8 mouse cellular contexts compared by ENCODE assay signal in the genomic region with DNA sequence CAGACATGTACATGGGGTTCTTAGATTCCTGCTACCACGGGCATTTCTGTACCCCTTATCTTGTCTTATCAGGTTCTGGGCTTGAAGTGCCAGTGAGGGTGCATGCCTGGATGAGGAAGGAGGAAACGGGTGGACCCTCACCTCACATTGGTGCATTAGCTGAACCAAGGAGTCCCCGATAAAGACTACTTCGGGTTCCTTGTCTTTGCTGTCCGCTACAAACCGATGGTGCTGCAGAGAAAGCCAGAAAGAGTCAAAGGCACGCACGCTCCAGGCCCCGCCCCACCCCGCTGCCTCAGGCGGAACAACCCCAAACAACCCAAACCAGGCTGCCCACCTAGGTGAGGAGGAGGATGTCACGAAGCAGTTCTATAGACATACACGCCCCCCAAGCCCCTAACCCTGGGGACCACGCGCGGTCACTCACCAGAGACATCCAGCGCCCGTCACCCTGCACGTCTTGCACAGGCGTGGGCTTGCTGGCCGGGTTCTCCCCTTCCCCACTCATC. TPM values are rescaled to one million over a fixed set of nuclear protein-coding genes. Genes with fewer than 3 reads are reported as not detected.
DNase-seq lines count a peak whose midpoint lies in the region; ATAC-seq and TF ChIP-seq lines count a peak whose summit lies in the region.

No protein-coding gene starts in this region.

- TF ChIP-seq CTCF in left cerebral cortex, adult 2 months (IDR thresholded peaks at IDR 0.05): no peak

- WGBS in forebrain, embryonic 16.5 days: 0% methylated on average over 21 of the region's 21 CpGs
- WGBS in liver, embryonic 11.5 days: 2% methylated on average over 21 of the region's 21 CpGs
- WGBS in neural tube, embryonic 13.5 days: under 1% methylated on average over 21 of the region's 21 CpGs

- DNase-seq in left cerebral cortex, adult 2 months (ENCODE audit: extremely low spot score in 1 of 2, low spot score in 2 of 2): no peak
- DNase-seq in left cerebral cortex, postnatal 10 days (ENCODE audit: extremely low spot score in 1 of 2, low spot score in 2 of 2): no peak
- DNase-seq in ZHBTc4 (ENCODE audit: low read depth, low spot score): peak; percentile 64
- DNase-seq in liver, embryonic 11.5 days (ENCODE audit: low spot score): peak; percentile 62
- DNase-seq in frontal cortex, adult 2 months (ENCODE audit: extremely low spot score in 1 of 2, low spot score in 1 of 2): no peak
- no peak for DNase-seq in layer of hippocampus, adult 9-11 months

- peak; percentile 21 for ATAC-seq in forebrain, embryonic 16.5 days
- ATAC-seq in liver, embryonic 11.5 days (replicated peaks; ENCODE audit: low FRiP score): peak; percentile 18
- ATAC-seq in neural tube, embryonic 13.5 days (ENCODE audit: low read depth): peak; percentile 4

- peak overlapping the region; percentile 74 for H3K4me2 ChIP-seq in forebrain, embryonic 16.5 days (ENCODE audit: low read length)
- peak overlapping the region; percentile 96 for H3K4me2 ChIP-seq in liver, embryonic 11.5 days
- H3K4me2 ChIP-seq in neural tube, embryonic 13.5 days: peak overlapping the region; percentile 76

- no peaks in the 10 kb centered on the region for H3K27me3 ChIP-seq in forebrain, embryonic 16.5 days (replicated peaks; ENCODE audit: control insufficient read depth, insufficient read depth, low read length)
- H3K27me3 ChIP-seq in liver, embryonic 11.5 days (replicated peaks; ENCODE audit: control insufficient read depth, insufficient read depth, low read length): no peaks in the 10 kb centered on the region
- H3K27me3 ChIP-seq in neural tube, embryonic 13.5 days: no peaks in the 10 kb centered on the region

- peaks cover 24% of the 10 kb centered on the region for H3K36me3 ChIP-seq in forebrain, embryonic 16.5 days (ENCODE audit: control insufficient read depth, insufficient read depth)
- H3K36me3 ChIP-seq in liver, embryonic 11.5 days (ENCODE audit: control insufficient read depth, insufficient read depth, low read length): peaks cover 14% of the 10 kb centered on the region
- H3K36me3 ChIP-seq in neural tube, embryonic 13.5 days: peaks cover 41% of the 10 kb centered on the region

- peak overlapping the region; percentile 81 for H3K9ac ChIP-seq in forebrain, embryonic 16.5 days (replicated peaks; ENCODE audit: low read depth, low read length)
- peak overlapping the region; percentile 86 for H3K9ac ChIP-seq in liver, embryonic 11.5 days (ENCODE audit: low read depth, low read length)
- H3K9ac ChIP-seq in neural tube, embryonic 13.5 days: peak overlapping the region; percentile 93

- intact Hi-C loops in left cerebral cortex, adult 2 months (cut with DNase I): loop anchor here (1.0 kb wide), 1 partner anchor 15 kb away; no protein-coding TSS in a partner anchor
- intact Hi-C loops in left cerebral cortex, postnatal 10 days (cut with DNase I): no loop called here

- H3K4me3 ChIP-seq in left cerebral cortex, adult 2 months: peak overlapping the region; percentile 66
- peak overlapping the region; percentile 83 for H3K4me3 ChIP-seq in forebrain, embryonic 16.5 days (replicated peaks; ENCODE audit: low read length)
- peak overlapping the region; percentile 86 for H3K4me3 ChIP-seq in liver, embryonic 11.5 days (ENCODE audit: low read depth, low read length)
- H3K4me3 ChIP-seq in neural tube, embryonic 13.5 days: peak overlapping the region; percentile 81

- no peaks in the 10 kb centered on the region for H3K9me3 ChIP-seq in forebrain, embryonic 16.5 days (ENCODE audit: control insufficient read depth, low read length)
- H3K9me3 ChIP-seq in liver, embryonic 11.5 days (ENCODE audit: control insufficient read depth, low read length): no peaks in the 10 kb centered on the region
- H3K9me3 ChIP-seq in neural tube, embryonic 13.5 days: no peaks in the 10 kb centered on the region

- H3K4me1 ChIP-seq in forebrain, embryonic 16.5 days (replicated peaks; ENCODE audit: control insufficient read depth, insufficient read depth, low read length): peaks cover 25% of the 10 kb centered on the region
- H3K4me1 ChIP-seq in liver, embryonic 11.5 days (replicated peaks; ENCODE audit: control insufficient read depth, insufficient read depth, low read length): peaks cover 8% of the 10 kb centered on the region
- peaks cover 34% of the 10 kb centered on the region for H3K4me1 ChIP-seq in neural tube, embryonic 13.5 days (replicated peaks)

- peak overlapping the region; percentile 76 for H3K27ac ChIP-seq in left cerebral cortex, adult 2 months
- peak overlapping the region; percentile 98 for H3K27ac ChIP-seq in forebrain, embryonic 16.5 days (ENCODE audit: low read length)
- peak overlapping the region; percentile 93 for H3K27ac ChIP-seq in liver, embryonic 11.5 days (ENCODE audit: low read depth, low read length)
- H3K27ac ChIP-seq in neural tube, embryonic 13.5 days (replicated peaks): peak overlapping the region; percentile 98

RNA-seq across cellular contexts. Expression of a gene that starts 0.8 kb away (rescaled TPM):
- 10 to 100 TPM; 27.9 to 34.2 TPM for total RNA-seq in left cerebral cortex, adult 2 months (2021)
- total RNA-seq in left cerebral cortex, postnatal 10 days (2021): 10 to 100 TPM; 64.1 to 67.5 TPM
- polyA plus RNA-seq in forebrain, embryonic 16.5 days (2015; fragmentation: Nextera tagmentation; extraction: Ambion mirVana): 499 and 556 TPM in 2 replicates
- polyA plus RNA-seq in liver, embryonic 11.5 days (2014; fragmentation: Nextera tagmentation; extraction: Ambion mirVana): 104 and 106 TPM in 2 replicates
- 525 and 535 TPM in 2 replicates for polyA plus RNA-seq in neural tube, embryonic 13.5 days (2015; fragmentation: Nextera tagmentation; extraction: Ambion mirVana)
- 33.5 and 43.0 TPM in 2 replicates for polyA plus RNA-seq in frontal cortex, adult 2 months (2012; rRNA removed)

RNA-seq across cellular contexts. Expression of a gene that starts 4.2 kb away (rescaled TPM):
- total RNA-seq in left cerebral cortex, adult 2 months (2021): under 1 TPM in 1 of 2 experiments, not detected in 1; 0.27 TPM
- total RNA-seq in left cerebral cortex, postnatal 10 days (2021): under 1 TPM in 1 of 2 experiments, not detected in 1; 0.28 TPM
- 1.4 and 2.2 TPM in 2 replicates for polyA plus RNA-seq in forebrain, embryonic 16.5 days (2015; fragmentation: Nextera tagmentation; extraction: Ambion mirVana)
- polyA plus RNA-seq in liver, embryonic 11.5 days (2014; fragmentation: Nextera tagmentation; extraction: Ambion mirVana): 0.32 and 0.68 TPM in 2 replicates
- 2.1 and 2.9 TPM in 2 replicates for polyA plus RNA-seq in neural tube, embryonic 13.5 days (2015; fragmentation: Nextera tagmentation; extraction: Ambion mirVana)
- polyA plus RNA-seq in frontal cortex, adult 2 months (2012; rRNA removed): 0.17 and 0.28 TPM in 2 replicates

RNA-seq across cellular contexts. Expression of a gene that starts 8.9 kb away (rescaled TPM):
- 10 to 100 TPM; 51.8 to 59.3 TPM for total RNA-seq in left cerebral cortex, adult 2 months (2021)
- total RNA-seq in left cerebral cortex, postnatal 10 days (2021): 10 to 100 TPM; 89.2 to 91.0 TPM
- polyA plus RNA-seq in forebrain, embryonic 16.5 days (2015; fragmentation: Nextera tagmentation; extraction: Ambion mirVana): 24.5 and 41.2 TPM in 2 replicates
- polyA plus RNA-seq in liver, embryonic 11.5 days (2014; fragmentation: Nextera tagmentation; extraction: Ambion mirVana): 0.16 and 0.32 TPM in 2 replicates
- polyA plus RNA-seq in neural tube, embryonic 13.5 days (2015; fragmentation: Nextera tagmentation; extraction: Ambion mirVana): 51.7 and 52.2 TPM in 2 replicates
- 74.6 and 90.4 TPM in 2 replicates for polyA plus RNA-seq in frontal cortex, adult 2 months (2012; rRNA removed)

RNA-seq across cellular contexts. Expression of a gene that starts 20.0 kb away (rescaled TPM):
- total RNA-seq in left cerebral cortex, adult 2 months (2021): 100 to 1,000 TPM; 110 to 115 TPM
- 10 to 100 TPM; 90.4 to 91.8 TPM for total RNA-seq in left cerebral cortex, postnatal 10 days (2021)
- 22.6 and 25.0 TPM in 2 replicates for polyA plus RNA-seq in forebrain, embryonic 16.5 days (2015; fragmentation: Nextera tagmentation; extraction: Ambion mirVana)
- polyA plus RNA-seq in liver, embryonic 11.5 days (2014; fragmentation: Nextera tagmentation; extraction: Ambion mirVana): 5.1 and 5.5 TPM in 2 replicates
- 18.3 TPM in 2 replicates for polyA plus RNA-seq in neural tube, embryonic 13.5 days (2015; fragmentation: Nextera tagmentation; extraction: Ambion mirVana)
- 65.2 and 67.0 TPM in 2 replicates for polyA plus RNA-seq in frontal cortex, adult 2 months (2012; rRNA removed)

RNA-seq across cellular contexts. Expression of a gene that starts 29.5 kb away (rescaled TPM):
- total RNA-seq in left cerebral cortex, adult 2 months (2021): 100 to 1,000 TPM; 215 to 228 TPM
- total RNA-seq in left cerebral cortex, postnatal 10 days (2021): 100 to 1,000 TPM; 244 to 271 TPM
- polyA plus RNA-seq in forebrain, embryonic 16.5 days (2015; fragmentation: Nextera tagmentation; extraction: Ambion mirVana): 42.2 and 48.0 TPM in 2 replicates
- 21.6 and 25.2 TPM in 2 replicates for polyA plus RNA-seq in liver, embryonic 11.5 days (2014; fragmentation: Nextera tagmentation; extraction: Ambion mirVana)
- polyA plus RNA-seq in neural tube, embryonic 13.5 days (2015; fragmentation: Nextera tagmentation; extraction: Ambion mirVana): 40.2 and 43.4 TPM in 2 replicates
- 92.4 and 104 TPM in 2 replicates for polyA plus RNA-seq in frontal cortex, adult 2 months (2012; rRNA removed)

Comparison
In these comparisons a context has a peak if more than half of its experiments do, and no peak if none do; other contexts are left out.
1. DNase-seq: peak in ZHBTc4 (single experiment) and liver, embryonic 11.5 days (single experiment); none in left cerebral cortex, adult 2 months (0 of 2), left cerebral cortex, postnatal 10 days (0 of 2), frontal cortex, adult 2 months (0 of 2) and layer of hippocampus, adult 9-11 months (single experiment).
2. RNA of a gene that starts 8.9 kb away (polyA plus RNA-seq): 74.6 to 90.4 TPM in frontal cortex, adult 2 months, 51.7 to 52.2 TPM in neural tube, embryonic 13.5 days and 24.5 to 41.2 TPM in forebrain, embryonic 16.5 days; 0.16 to 0.32 TPM in liver, embryonic 11.5 days; every median in the first group is over 10 times any median in the second.
3. Peak in every context shown above with its lines, with median percentiles within 50 percentile points of each other: H3K27ac ChIP-seq, H3K4me3 ChIP-seq, ATAC-seq, H3K4me2 ChIP-seq and H3K9ac ChIP-seq.